Mouse (Mus musculus) erythroblast, embryonic 14.5 days (primary cell): Measurements from ENCODE around the gene Abhd11.

Experiments
- GATA1 ChIP-seq: IDR thresholded peaks from 2 replicates; pipeline ENCODE4 v1.6.1; 2012; ENCODE audit warnings: low read length, inconsistent platforms, mixed read lengths
- TAL1 ChIP-seq: IDR thresholded peaks from 3 replicates; pipeline ENCODE4 v1.6.1; 2012; ENCODE audit warnings: low read length, inconsistent platforms, mixed read lengths

GRCm38 (mm10) chr5:135024665-135025224 is 15.8 kb downstream of the Abhd11 start:
- TF ChIP-seq TAL1 (no peak), GATA1 (no peak)
